Mouse (Mus musculus) stomach, embryonic 15.5 days (tissue): ENCODE results near the gene Erich6. TPM values are rescaled to one million over a fixed set of nuclear protein-coding genes. Genes with fewer than 3 reads are reported as not detected.
"Not testable (repeated sequence)": the region's sequence is repeated elsewhere in the genome, so short reads cannot be mapped to it uniquely, and the experiment has no call there.

Source experiments
- ATAC-seq: fragments of 200-750 bp; cut with Nextera tagmentation; 2 replicates; pipeline ENCODE4 v1.8.0; 2017; ENCODE audit warnings: low read depth, moderate number of reproducible peaks, moderate TSS enrichment; ENCODE audit not compliant: insufficient read depth, low FRiP score
- H3K27ac ChIP-seq: fragments of 300-500 bp; sonication (generic); 2 replicates; pipeline ENCODE4 v1.5.1; 2015; ENCODE audit warnings: mild to moderate bottlenecking, inconsistent platforms
- H3K27me3 ChIP-seq: fragments of 300-500 bp; sonication (generic); replicated peaks from 2 replicates; pipeline ENCODE4 v1.6.1; 2015; ENCODE audit warnings: inconsistent platforms
- H3K36me3 ChIP-seq: fragments of 300-500 bp; sonication (generic); 2 replicates; pipeline ENCODE4 v1.6.1; 2015; ENCODE audit warnings: inconsistent platforms
- H3K4me1 ChIP-seq: fragments of 300-500 bp; sonication (generic); 2 replicates; pipeline ENCODE4 v1.6.1; 2015; ENCODE audit warnings: inconsistent platforms
- H3K4me2 ChIP-seq: fragments of 300-500 bp; sonication (generic); 2 replicates; pipeline ENCODE4 v1.6.1; 2015; ENCODE audit warnings: mild to moderate bottlenecking, inconsistent platforms
- H3K4me3 ChIP-seq: fragments of 300-500 bp; sonication (generic); replicated peaks from 2 replicates; pipeline ENCODE4 v1.5.1; 2015; ENCODE audit warnings: inconsistent platforms
- H3K9ac ChIP-seq: fragments of 300-500 bp; sonication (generic); 2 replicates; pipeline ENCODE4 v1.6.1; 2015; ENCODE audit warnings: inconsistent platforms
- H3K9me3 ChIP-seq: fragments of 300-500 bp; sonication (generic); 2 replicates; pipeline ENCODE4 v1.6.1; 2016; ENCODE audit warnings: inconsistent platforms
- WGBS: fragments of 180-500 bp; shearing (Covaris S2); methylation state at CpG from one replicate; pipeline ENCODE4 v1.1.7; 2015; 5-methylcytosine and 5-hydroxymethylcytosine counted together
- polyA plus RNA-seq: library from polyadenylated mRNA; unstranded; fragments of >200 nt; fragmentation: Nextera tagmentation; extraction: Ambion mirVana; gene quantifications from 2 replicates; pipeline ENCODE4 v1.2.1, GENCODE M21; 2015

Gene Erich6
- polyA plus RNA-seq, 1 experiment from 2014 or later = not detected

DNA sequence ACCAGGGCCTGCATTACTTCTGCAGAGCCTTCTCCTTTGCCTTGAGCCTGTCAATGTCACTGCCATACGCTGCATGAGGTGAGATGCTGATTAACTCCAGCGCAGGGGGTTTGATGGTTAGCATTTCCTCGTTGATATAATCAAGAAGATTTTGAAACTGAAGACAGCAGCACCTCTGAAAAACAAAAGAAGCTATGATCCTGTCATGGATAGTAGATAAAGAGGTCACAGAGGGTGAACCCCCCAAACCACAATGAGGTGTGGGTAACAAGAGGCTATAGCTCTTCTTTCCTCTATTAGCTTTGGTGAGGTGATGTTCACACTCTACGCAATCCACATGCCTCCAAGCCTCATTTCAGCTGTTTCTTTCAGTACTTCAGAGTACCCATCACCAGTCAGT, 12.0 kb downstream of the Erich6 start:
- no peaks in the 10 kb centered on the region for H3K4me1 ChIP-seq
- no peak overlapping the region for H3K4me3 ChIP-seq
- H3K4me2 ChIP-seq = no peak overlapping the region
- no peaks in the 10 kb centered on the region for H3K9me3 ChIP-seq
- no peak overlapping the region for H3K27ac ChIP-seq
- no peaks in the 10 kb centered on the region for H3K27me3 ChIP-seq
- 80% methylated on average over 4 of the region's 4 CpGs for WGBS
- H3K36me3 ChIP-seq = no peaks in the 10 kb centered on the region
- no peak overlapping the region for H3K9ac ChIP-seq
- ATAC-seq = no peak

DNA sequence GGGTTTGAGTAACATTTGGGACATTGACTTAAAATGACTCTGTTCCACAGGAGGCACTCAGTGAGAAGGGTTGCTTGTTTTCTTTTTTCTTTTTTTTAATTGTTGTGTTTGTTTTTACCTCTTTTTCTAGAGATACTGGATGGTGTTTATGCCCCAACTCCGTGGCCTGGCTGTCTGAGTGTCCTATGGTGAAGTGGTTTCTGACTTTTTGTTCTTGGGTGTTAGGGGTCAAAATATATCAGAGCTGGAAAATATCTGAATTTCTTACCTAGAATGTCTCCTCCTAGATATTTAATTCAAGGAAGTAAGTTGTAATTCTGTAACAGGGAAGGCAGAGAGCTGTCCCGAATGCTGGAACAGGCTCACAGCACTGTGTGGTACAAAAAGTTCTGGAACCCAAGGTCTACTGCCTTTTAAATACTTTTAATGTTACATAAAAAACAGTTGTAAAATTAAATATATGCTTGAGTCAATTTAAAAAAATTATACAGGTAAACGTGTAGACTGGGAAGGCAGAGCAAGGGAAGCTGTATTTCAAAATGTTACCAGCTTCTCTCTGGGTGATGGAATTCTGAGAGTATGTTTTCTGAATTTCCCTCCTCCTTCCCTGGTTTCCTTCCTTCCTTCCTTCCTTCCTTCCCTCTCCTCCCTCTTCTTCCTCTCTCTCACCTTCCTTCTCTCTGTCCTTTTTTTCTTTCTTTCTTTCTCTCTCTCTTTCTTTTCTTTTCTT, 14.2 kb downstream of the Erich6 start:
- Histone ChIP-seq H3K4me3 (no peak overlapping the region), H3K9me3 (no peaks in the 10 kb centered on the region), H3K9ac (no peak overlapping the region), H3K27ac (no peak overlapping the region), H3K4me2 (no peak overlapping the region), H3K36me3 (no peaks in the 10 kb centered on the region), H3K27me3 (no peaks in the 10 kb centered on the region), H3K4me1 (no peaks in the 10 kb centered on the region)
- no peak for ATAC-seq
- 67% methylated on average over 3 of the region's 3 CpGs for WGBS

DNA sequence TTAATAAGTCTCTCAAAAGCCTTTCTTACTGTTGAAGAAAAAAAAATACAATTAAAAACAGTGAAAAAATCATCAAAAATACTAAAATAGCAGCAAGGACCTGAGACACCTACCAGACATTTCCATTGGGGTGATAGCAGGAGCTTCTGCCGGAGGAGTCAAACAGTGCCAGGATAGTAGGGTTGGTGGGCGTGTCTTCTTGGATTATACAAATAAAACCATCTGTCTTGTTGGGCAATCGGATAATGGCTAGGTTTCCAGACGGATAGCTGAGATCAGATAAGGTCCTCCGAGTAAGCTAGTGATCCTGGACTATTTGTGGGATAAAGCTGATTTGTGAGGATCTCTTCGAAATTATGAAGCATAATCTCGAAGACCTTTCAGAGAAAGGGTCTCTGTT, 15.9 kb downstream of the Erich6 start:
- Histone ChIP-seq H3K36me3 (no peaks in the 10 kb centered on the region), H3K9ac (no peak overlapping the region), H3K4me2 (no peak overlapping the region), H3K27ac (no peak overlapping the region), H3K4me1 (no peaks in the 10 kb centered on the region), H3K27me3 (no peaks in the 10 kb centered on the region), H3K4me3 (no peak overlapping the region), H3K9me3 (no peaks in the 10 kb centered on the region)
- no peak for ATAC-seq
- 70% methylated on average over 7 of the region's 7 CpGs for WGBS

DNA sequence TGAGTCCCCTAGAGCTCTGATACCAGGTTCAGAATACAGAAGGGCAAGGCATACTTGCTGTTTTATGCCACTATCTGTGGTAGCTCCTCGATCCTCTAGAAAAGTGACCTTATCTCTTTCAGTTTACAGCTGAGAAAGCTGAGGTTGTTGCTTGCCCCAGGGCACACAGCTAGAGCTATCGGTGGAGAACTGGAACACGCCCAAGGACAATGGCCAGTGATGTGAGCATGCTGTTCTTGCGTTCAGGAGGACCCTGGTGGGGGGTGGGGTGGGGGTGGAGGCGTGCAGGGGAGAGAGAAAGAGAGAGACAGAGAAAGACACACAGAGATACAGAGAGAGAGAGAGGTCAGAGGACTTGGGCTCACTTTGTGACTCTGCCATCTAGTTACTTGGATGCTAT, 27.0 kb downstream of the Erich6 start:
- no peaks in the 10 kb centered on the region for H3K36me3 ChIP-seq
- H3K9me3 ChIP-seq = no peaks in the 10 kb centered on the region
- no peak overlapping the region for H3K27ac ChIP-seq
- H3K27me3 ChIP-seq = no peaks in the 10 kb centered on the region
- no peak overlapping the region for H3K4me3 ChIP-seq
- no peak for ATAC-seq
- WGBS = 79% methylated on average over 5 of the region's 5 CpGs
- H3K4me2 ChIP-seq = no peak overlapping the region
- H3K4me1 ChIP-seq = no peaks in the 10 kb centered on the region
- H3K9ac ChIP-seq = no peak overlapping the region

DNA sequence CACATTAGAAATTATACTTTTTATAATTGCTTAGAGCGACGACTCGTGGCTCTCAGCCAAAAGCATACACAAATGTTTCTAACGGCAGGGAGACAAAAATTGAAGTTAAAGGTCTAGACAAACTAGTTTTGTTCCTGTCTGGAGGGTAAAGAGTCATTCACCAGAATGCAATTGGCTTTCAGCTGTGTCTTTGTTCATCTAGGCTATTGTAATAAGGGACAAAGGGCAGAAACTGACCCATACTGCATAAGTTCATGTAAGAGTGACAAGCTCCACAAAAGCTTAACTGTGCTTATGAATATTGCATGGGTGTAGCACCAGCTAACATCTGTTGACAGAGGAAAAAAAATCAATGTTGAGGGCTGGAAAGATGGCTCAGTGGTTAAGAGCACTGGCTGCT, 28.5 kb downstream of the Erich6 start:
- Histone ChIP-seq H3K4me3 (no peak overlapping the region), H3K36me3 (no peaks in the 10 kb centered on the region), H3K9me3 (no peaks in the 10 kb centered on the region), H3K4me2 (no peak overlapping the region), H3K4me1 (no peaks in the 10 kb centered on the region), H3K27ac (no peak overlapping the region), H3K9ac (no peak overlapping the region), H3K27me3 (no peaks in the 10 kb centered on the region)
- no peak for ATAC-seq
- 70% methylated on average over 4 of the region's 4 CpGs for WGBS

DNA sequence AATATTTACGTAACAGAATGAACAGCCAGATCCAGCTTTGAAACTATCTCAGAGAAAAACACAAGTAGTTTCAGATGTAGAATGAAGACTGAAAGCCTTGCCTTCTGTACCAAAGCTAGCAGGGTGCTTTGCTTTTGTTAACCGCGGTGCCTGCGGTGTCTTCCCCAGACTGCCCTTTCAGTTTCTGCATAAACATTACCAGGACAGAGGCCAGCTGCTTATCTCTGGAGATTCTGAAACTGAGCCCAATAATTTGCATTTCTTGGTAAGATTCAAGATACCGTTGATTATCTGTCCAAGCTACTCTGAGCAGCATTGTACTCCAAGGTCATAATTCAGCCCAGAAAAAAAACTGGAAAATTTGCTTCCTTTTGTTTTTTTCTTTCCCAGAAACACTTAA, 43.4 kb downstream of the Erich6 start:
- Histone ChIP-seq H3K27me3 (no peaks in the 10 kb centered on the region), H3K9ac (no peak overlapping the region), H3K36me3 (0 out of 2 replicates have a peak, but pooled peaks cover 7% of the 10 kb centered on the region), H3K4me3 (no peak overlapping the region), H3K9me3 (no peaks in the 10 kb centered on the region), H3K4me2 (no peak overlapping the region), H3K4me1 (no peaks in the 10 kb centered on the region), H3K27ac (no peak overlapping the region)
- no peak for ATAC-seq
- WGBS = 55% methylated on average over 5 of the region's 5 CpGs

DNA sequence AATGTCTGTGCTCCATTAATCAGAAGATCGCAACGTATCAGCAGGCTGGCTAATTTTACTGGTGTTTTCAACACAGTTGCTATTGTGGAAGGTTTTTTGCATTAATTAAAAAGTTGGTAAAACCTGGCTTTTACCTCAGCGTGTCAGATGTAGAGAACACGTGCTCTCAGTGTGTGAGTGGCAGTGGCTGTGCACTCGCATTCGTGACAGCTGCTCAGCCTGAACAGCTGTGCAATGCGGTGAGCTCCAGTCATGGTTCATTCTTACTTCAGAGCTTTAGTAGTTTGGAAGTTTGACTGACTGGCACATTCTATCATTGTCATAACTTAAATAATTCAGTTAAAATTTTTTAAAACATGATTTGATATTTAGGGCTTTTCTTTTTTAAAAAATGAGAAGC, 44.3 kb downstream of the Erich6 start:
- H3K27ac ChIP-seq, ATAC-seq, H3K4me2 ChIP-seq, H3K4me1 ChIP-seq, H3K9me3 ChIP-seq, H3K4me3 ChIP-seq, H3K9ac ChIP-seq, H3K27me3 ChIP-seq: not testable (repeated sequence)
- peaks cover 11% of the 10 kb centered on the region; the same call in 1 of the 2 replicates for H3K36me3 ChIP-seq
- WGBS = 90% methylated on average over 7 of the region's 7 CpGs

DNA sequence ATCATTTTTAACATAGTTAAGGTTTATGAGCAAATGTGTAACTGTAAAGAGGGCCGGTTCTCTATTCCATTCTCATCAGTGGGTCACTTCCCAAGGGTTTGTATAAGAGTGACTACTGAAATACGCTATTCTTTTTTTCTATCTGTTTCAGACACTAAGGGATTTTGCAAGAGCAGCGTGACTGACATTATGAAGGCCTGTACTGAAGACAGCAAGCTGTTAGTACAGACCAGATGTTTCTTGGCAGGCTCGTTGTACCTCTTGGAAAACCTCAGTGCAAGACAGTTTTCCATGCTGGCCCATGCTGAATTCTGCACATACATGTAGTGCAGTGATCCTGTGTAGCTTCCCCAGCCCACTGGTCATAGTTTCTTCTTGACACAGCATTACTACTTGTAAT, 46.5 kb downstream of the Erich6 start:
- WGBS = 87% methylated on average over 4 of the region's 4 CpGs
- not testable (repeated sequence) for H3K9ac ChIP-seq, H3K27ac ChIP-seq, H3K9me3 ChIP-seq, H3K27me3 ChIP-seq, H3K4me3 ChIP-seq, ATAC-seq, H3K4me2 ChIP-seq, H3K4me1 ChIP-seq
- peaks cover 22% of the 10 kb centered on the region; the same call in 1 of the 2 replicates for H3K36me3 ChIP-seq

DNA sequence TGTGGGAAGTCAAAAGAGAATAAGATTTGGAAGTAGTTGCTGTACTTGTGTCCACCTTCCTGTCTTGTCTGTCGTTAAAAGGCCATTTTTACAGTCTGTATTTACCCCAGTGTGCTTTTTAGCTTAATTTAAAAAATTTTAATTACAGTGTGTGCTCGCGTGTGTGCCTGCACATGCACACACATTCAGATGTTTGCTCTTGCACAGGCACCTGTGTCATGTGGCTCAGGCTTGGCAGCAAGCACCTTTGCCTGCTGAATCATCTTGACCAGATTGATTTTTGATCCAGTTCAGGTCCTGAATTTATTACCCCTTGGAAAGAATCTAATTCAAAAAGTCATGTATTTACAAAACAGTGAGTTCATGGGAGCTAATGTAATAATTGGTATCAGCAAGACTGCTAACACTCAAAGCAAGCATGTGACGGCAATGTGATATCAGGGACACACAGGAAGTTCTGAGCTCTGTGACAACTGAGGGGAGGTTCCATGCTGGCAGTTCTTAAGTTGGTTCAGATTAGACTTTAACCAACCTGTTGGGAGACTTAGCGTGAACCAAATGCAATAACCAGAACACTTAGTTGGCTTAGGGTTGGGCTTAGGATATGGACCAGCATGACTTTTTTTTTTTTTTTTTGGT, 54.1 kb downstream of the Erich6 start:
- no peak for ATAC-seq
- Histone ChIP-seq H3K27me3 (no peaks in the 10 kb centered on the region), H3K4me1 (no peaks in the 10 kb centered on the region; the same call in 1 of the 2 replicates), H3K4me2 (no peak overlapping the region), H3K27ac (no peak overlapping the region), H3K9ac (no peak overlapping the region), H3K9me3 (no peaks in the 10 kb centered on the region), H3K36me3 (peaks cover 16% of the 10 kb centered on the region; the same call in 1 of the 2 replicates), H3K4me3 (no peak overlapping the region)
- 86% methylated on average over 5 of the region's 5 CpGs for WGBS

DNA sequence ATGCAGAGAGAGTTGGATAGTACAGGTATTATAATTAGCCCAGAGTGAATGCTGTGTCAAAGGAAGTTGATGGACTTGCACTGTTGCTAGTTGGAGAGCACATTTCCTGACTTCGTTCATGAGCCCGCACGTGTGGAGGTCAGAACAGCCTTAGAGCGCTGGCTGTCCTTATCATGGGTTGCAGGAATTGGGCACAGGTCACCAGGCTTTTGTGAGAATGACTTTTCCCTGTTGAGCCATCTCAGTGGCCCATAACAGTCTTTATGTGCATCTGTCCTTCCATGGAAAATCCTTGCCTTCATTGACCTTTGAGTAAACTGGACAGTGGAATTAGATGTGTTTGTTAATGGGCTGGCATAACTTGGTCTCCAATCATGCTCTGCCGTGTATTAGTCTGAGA, 54.7 kb downstream of the Erich6 start:
- Histone ChIP-seq H3K9me3 (no peaks in the 10 kb centered on the region), H3K36me3 (0 out of 2 replicates have a peak, but pooled peaks cover 12% of the 10 kb centered on the region), H3K27me3 (no peaks in the 10 kb centered on the region), H3K4me2 (no peak overlapping the region), H3K9ac (no peak overlapping the region), H3K27ac (no peak overlapping the region), H3K4me3 (no peak overlapping the region), H3K4me1 (no peaks in the 10 kb centered on the region; the same call in 1 of the 2 replicates)
- 66% methylated on average over 5 of the region's 5 CpGs for WGBS
- no peak for ATAC-seq

DNA sequence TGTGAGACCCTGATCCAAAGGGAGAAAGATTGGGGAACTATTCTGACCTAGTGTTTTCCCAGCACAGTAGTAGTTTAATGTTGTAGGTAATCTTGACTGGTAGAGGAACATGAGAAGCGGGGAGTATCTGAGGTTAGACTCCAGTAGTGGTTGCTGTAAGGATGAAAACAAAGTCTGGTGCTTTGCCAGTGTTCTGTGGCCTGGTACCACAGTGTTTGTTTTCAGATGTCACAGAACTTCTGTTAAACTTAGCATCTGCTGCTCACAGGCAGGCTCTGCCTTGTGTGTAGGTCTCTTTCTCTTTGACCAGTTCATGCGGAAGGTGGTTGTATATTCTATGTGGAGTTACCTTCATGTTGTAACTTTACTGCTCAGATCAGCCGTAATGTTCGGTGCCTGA, 55.5 kb downstream of the Erich6 start:
- Histone ChIP-seq H3K27me3 (no peaks in the 10 kb centered on the region), H3K9me3 (no peaks in the 10 kb centered on the region), H3K27ac (no peak overlapping the region), H3K4me1 (no peaks in the 10 kb centered on the region; the same call in 1 of the 2 replicates), H3K4me2 (no peak overlapping the region), H3K36me3 (0 out of 2 replicates have a peak, but pooled peaks cover 9% of the 10 kb centered on the region), H3K9ac (no peak overlapping the region), H3K4me3 (no peak overlapping the region)
- ATAC-seq = no peak
- WGBS = 82% methylated on average over 4 of the region's 4 CpGs

DNA sequence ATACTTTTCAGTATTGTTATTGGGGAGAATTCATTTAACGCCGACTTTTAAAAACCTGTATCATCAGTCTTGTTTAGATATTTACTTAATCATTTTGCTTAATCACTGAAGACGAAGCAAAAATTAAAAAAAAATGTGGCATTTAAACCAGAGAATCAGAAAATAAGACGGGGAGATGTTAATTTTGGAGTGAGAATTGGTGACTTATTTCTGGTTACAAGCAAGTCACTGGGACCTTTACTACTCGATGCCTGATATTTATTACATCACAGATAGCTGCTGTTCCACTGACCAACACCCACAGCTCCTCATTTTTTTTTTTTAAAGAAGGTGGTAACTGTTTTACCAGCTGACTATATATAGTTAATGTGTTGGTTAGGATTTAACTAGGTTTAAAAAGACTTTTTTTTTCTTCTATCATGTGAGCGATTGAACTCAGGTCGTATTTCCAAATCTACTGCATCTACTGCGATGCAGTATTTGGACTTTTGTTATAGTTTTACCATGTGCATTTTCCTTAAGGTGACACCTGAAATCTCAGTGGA, 59.4 kb downstream of the Erich6 start:
- no peak for ATAC-seq
- Histone ChIP-seq H3K4me1 (no peaks in the 10 kb centered on the region), H3K27me3 (no peaks in the 10 kb centered on the region)

More for the DNA sequence above, 59.4 kb downstream of the Erich6 start:
- Histone ChIP-seq H3K9ac (peak overlapping the region; percentile 99; the same call in 1 of the 2 replicates), H3K4me3 (peak overlapping the region; percentile 95), H3K36me3 (0 out of 2 replicates have a peak, but pooled peaks cover 3% of the 10 kb centered on the region), H3K27ac (no peak overlapping the region), H3K9me3 (no peaks in the 10 kb centered on the region), H3K4me2 (peak overlapping the region; percentile 54)
- WGBS = 12% methylated on average over 8 of the region's 8 CpGs
